Mouse (Mus musculus): Measurements from ENCODE around the gene Gm20388.

DNA sequence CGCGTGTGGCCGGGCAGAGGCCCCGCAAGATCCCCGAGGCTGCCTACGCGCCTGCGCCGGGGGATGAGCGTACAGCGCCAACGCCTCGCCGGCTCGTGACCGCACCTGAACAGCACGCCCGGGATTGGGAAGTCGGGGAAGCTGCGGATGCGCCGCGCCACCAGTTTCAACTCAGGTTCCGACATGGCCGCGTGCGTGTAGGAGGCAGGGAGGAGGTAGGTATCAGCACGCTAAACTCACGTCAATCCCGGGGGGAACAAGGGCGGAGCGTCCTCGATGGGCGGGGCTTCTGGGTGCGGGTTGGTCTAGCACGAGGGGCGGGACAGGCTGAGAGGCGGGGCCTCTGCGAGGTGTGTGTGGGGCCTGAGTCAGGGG lies 2666.0 kb downstream of the Gm20388 start, which contains the start of gene Aprt:
- no peak for TF ChIP-seq CTCF (conservative IDR thresholded peaks at IDR 0.05; ENCODE audit: insufficient read depth, insufficient read length, low read depth, low read length)
- peak; percentile 71 for TF ChIP-seq POLR2A (IDR thresholded peaks at IDR 0.05; ENCODE audit: low read depth, low read length)

Measured in kidney, adult 2 months (tissue).